Mouse (Mus musculus): ENCODE results near the gene Plet1.

Gene Plet1

DNA sequence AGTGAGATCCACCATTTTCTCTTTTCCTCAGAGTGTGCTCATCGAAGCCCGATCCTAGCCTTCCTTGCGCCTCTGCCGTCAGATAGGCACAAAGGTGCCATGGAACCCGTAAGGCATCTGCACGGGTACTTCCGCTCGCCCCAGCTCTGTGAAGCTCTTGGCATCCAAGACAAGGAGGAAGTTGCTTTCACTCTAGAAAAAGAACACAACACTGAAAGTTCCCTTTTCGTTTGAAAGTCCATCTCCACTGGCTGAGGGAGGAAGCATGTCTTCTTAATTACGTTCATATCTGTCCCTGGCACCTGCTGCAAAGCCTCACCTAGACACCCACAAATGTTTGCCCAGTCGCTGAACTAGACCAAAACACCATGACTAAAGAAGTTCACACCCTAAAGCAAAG is 39.0 kb downstream of the Plet1 start:
- in situ Hi-C loops (cut with MboI; ENCODE audit: low sequenced_read_pairs), result loop anchor here (10.0 to 25.0 kb wide), 2 partner anchors 199 to 1046 kb away; partner anchors contain the start of gene Ttc12

DNA sequence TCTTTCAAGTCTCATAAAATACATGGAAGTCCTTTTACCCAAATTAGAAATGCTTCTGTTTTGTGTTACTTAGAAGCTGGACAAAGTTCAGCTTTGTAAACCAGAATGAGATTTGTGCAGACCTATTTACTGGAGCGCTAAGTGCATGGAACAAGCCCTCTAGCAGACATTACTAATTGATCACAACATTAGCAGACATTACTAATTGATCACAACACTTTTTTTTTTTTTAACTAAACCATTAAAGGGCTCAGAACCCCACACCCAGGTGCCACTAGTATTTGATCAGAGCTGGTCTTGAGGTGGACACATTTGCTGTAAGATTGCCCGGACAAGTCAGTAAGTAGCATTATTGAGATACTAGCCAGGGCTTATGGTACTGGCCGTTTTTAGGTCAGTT is 39.5 kb downstream of the Plet1 start:
- in situ Hi-C loops (cut with MboI; ENCODE audit: low sequenced_read_pairs), result loop anchor here (10.0 to 25.0 kb wide), 2 partner anchors 199 to 1046 kb away; partner anchors contain the start of gene Ttc12

DNA sequence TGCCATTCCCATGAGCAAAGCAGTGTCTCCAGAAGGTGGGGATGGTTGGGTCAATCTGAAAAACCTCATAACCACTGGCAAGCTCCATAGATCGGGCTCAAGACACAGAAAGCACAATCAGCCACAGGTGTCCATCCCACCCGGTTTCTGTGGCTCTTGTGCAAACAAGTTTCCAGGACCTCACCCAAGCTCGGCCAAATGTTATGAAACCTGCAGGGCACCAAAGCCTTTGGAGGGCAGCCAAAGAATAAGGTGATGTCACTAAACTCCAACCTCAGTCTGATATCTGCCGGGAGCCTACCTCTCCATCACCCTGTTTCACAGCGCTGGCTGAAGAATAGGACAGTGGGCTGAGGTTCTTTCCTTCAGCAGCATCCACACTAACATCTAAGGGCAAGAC is 41.6 kb downstream of the Plet1 start:
- in situ Hi-C loops (cut with MboI; ENCODE audit: low sequenced_read_pairs), result loop anchor here (10.0 to 25.0 kb wide), 2 partner anchors 201 to 1049 kb away; partner anchors contain the start of gene Ttc12

DNA sequence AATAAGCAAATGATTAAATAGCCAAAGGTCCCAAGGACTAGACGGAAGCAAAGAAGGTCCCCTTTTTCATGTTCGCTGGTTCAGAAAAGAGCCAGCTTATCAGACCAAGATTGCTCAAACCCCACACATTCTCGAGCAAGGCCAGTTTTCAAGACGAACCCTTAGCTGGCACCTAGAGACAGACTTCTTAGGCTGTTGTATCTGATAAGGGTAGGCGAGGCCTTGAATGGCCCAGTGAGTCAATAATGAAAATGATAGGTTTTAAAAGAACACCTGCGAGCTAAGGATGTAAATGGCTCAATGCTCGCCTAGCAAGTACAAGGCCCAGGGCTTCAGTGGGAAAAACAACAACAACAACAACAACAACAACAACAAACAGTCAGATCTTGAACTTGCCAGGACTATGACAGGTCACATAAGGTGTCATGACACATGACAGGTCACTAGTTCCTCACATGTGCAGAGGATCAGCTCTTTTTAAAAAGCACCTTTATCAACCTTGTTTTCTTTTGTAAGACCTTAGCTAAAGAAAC is 42.3 kb downstream of the Plet1 start:
- in situ Hi-C loops (cut with MboI; ENCODE audit: low sequenced_read_pairs), result loop anchor here (10.0 to 25.0 kb wide), 2 partner anchors 202 to 1049 kb away; partner anchors contain the start of gene Ttc12

DNA sequence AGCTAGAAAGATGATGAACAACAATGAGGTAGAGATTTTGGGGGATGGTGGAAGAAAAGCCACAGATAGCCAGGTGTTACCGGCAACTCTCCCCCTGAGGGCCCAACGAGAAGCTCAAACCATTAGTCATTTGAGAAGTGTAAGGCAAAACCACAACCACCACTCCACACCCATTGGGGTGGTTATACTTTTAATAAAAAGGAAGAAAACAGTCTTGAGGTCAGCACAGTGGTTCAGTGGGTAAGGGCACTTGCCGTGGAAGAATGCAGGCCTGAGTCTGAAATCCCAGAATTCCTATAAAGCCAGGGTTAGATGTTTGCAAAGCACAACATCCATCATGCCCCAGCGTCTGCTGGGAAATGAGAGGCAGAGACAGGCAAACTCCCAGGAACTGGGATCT is 43.0 kb downstream of the Plet1 start:
- in situ Hi-C loops (cut with MboI; ENCODE audit: low sequenced_read_pairs), result loop anchor here (10.0 to 25.0 kb wide), 2 partner anchors 202 to 1050 kb away; partner anchors contain the start of gene Ttc12

DNA sequence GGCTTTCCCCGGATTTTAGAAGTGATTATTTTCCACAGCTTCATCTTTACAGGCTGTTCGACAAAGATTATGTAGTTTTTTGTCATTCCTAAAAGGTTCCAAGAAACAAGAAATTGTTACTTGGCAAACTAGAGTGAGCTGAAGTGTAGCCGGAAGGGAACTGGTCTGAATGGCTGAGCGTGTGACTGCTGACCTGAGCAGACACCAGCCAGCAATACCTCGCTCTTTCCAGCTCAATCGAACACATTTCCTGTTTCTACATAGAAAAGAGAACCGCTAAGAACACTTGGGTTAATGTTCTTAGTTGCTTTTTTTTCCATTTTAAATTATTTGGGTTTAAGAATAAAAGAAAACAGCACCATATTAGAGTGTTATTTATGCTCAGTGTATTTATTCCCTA is 45.8 kb downstream of the Plet1 start:
- in situ Hi-C loops (cut with MboI; ENCODE audit: low sequenced_read_pairs), result loop anchor here (25.0 kb wide), 1 partner anchor 1053 kb away; the partner anchor contains the start of gene Ttc12

DNA sequence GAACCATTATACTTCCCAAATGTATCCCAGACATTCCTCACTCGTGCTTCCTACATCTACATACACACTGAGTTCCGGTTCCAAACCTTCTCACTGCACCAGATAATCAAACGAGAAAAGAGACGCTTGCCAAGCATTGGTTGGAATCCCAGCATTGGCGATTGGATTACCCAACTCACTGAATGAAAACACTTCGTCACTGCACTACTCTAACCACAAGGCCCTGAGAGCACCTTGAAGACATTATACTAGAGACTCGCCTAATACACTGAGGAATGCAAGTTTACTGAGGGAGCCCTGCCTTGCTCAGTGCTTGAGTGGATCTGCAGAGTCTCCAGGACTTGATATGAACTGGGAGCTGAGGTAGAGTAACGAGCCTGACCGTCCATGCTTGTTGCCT is 48.1 kb downstream of the Plet1 start:
- in situ Hi-C loops (cut with MboI; ENCODE audit: low sequenced_read_pairs), result loop anchor here (25.0 kb wide), 1 partner anchor 1055 kb away; the partner anchor contains the start of gene Ttc12

DNA sequence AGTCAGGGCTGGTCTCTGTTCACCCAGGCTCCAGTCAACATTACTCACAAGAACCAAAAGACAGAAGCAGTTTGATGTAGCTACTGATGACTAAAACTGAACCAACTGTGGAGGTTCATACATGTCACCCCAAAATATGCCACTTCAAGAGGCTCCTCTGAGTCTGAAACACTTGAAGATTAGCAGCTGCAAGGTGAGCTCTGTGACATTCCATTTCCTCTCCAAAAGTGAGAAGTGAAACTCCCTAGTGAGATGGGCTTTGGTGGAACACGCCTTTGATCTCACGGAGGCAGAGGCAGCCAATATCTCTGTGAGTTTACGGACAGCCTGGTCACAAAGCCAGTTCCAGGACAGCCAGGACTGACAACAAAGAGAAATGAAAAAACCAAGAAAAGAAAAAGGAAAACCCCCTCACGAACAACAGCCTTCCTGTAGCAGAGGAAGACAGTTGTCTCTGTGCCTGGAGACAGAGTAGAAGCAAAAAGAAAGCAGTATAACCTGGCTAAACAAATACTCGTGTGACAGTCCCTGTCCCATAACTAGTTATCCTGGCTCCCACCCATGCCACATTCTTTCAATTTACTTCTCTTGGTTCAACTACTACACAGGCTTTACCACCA is 53.6 kb downstream of the Plet1 start:
- in situ Hi-C loops (cut with MboI; ENCODE audit: low sequenced_read_pairs), result loop anchor here (25.0 kb wide), 1 partner anchor 1061 kb away; the partner anchor contains the start of gene Ttc12

DNA sequence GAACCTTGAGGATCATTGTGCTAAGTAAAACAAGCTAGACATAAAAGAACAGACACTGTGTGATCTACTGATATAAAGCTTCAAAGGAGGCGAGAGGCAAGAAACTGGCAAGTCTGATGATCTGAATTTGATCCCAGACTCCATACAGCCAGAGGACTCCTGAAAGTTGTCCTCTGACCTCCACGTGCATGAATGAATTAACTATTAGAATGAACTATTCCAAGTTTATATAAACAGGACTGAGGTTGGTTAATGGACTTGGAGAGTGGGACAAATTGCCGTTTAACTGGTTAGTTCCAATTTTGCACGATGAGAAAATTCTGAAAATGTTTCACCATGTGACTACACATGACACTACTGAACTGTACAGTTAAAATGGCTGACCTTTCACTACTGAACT is 54.6 kb downstream of the Plet1 start:
- in situ Hi-C loops (cut with MboI; ENCODE audit: low sequenced_read_pairs), result loop anchor here (25.0 kb wide), 1 partner anchor 1062 kb away; the partner anchor contains the start of gene Ttc12

DNA sequence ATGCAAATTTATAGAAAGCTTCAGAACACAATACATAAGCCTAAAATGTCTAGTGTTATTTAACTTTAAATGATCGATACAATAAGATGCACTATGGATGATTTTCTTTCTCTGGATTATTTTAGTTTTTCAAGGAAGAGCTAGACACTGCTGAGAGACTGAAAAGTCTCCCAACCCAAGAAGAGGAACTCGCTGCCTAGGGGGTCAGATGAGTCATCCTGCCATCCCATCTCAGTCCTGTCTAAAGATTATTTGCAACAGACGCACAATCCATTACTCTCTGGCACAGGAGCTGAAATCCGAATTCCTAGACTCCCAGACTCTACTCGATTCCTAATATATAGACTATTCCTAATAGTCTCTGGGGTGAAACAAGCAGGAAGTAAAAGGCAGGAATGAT is 57.9 kb downstream of the Plet1 start:
- in situ Hi-C loops (cut with MboI; ENCODE audit: low sequenced_read_pairs), result no loop called here

DNA sequence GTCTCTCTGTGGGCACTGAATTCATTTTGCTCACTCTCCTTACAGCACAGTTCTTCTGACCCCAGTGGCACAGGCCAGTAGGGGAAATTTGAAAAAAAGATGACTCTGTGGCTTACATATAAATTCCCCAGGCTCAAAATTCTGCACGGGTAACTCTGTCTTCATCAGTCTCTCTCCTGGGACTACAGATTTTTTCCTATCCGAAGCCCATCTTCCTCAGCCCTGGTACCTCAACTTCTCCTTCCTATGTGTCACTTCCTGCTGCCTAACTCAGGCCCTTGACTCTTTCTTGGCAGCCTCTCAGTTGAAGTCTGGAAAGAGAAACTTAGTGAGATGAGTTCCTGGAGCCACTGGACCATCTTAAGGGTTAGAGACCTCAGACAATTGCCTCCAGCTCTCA is 59.2 kb downstream of the Plet1 start:
- in situ Hi-C loops (cut with MboI; ENCODE audit: low sequenced_read_pairs), result no loop called here

DNA sequence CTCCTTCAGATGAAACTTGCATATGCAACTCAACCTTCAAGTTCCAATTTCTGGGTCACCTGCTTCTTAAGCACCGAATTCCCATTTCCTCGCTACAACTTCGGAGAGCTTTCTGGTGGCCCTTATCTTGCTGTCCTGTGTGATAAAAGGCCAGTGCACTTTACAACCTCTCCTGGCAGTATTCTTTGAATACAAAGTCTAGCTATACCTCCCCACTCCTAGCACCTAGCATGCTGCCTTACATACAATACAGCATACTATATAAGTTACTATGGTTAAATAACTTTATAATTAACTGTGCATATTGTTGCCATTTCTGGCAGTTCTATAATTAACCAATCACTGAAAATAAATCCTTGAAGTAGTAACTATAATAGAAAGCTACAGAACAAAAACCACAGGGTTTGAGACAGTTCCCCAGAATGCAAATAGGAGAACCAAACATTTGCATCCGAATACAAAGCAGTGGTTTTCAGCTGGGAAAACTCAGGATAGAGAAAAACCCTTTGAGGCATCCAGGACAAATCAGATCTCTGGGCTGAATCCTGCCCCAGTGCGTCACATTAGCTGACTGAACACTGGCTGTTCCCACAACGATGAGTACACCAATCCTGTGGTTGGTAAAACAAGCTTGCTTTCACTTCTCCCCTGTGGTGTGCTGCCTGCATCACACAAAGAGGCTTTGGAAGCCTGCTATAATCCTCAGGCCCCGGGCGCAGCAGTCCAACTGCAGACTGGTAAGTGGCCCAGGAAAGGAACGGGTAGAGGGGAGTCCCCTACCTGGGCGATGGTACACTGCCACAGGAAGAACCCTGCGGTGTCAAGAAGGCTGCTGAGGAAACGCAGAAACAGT is 60.1 kb downstream of the Plet1 start, which contains the start of gene Il18:
Il18 (plus strand) TSS at position 587 of the 853 bp plus-strand sequence.
- in situ Hi-C loops (cut with MboI; ENCODE audit: low sequenced_read_pairs), result no loop called here

DNA sequence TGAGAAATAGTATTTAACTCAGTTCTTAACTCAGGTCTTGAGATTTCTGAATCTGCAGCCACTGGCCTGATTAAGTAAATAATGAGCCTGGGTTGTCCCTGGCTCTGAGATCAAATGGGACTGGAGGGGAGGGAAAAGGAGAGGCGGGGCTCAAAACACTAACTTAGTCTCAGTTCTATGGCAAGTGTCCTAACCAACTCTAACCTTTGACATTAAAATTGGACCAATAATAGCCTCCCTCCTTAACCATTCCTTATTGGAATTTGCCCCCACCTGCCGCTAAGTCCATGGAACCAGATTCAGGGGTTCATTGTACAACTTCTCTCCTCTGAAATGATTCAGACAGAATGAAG is 60.7 kb downstream of the Plet1 start, which contains the start of gene Bco2:
Bco2 (minus strand) TSS at position 88 of the 353 bp plus-strand sequence.
- in situ Hi-C loops (cut with MboI; ENCODE audit: low sequenced_read_pairs), result no loop called here
